Mouse (Mus musculus) liver, embryonic 14.5 days (tissue): Measurements from ENCODE around the gene Ccdc152.

Source experiments
- CTCF ChIP-seq: IDR thresholded peaks from 2 replicates; pipeline ENCODE4 v1.5.1; 2016; ENCODE audit warnings: antibody characterized with exemption, low read depth, control low read depth
- EP300 ChIP-seq: IDR thresholded peaks from 2 replicates; pipeline ENCODE4 v1.6.1; 2016; ENCODE audit warnings: antibody characterized with exemption, low read depth

- TF ChIP-seq EP300 (no peak), CTCF (no peak)
These were observed 30.1 kb downstream of the Ccdc152 start for GRCm38 (mm10) chr15:3273191-3273590.
